Mouse (Mus musculus): ENCODE measurements around the gene Cx3cr1. TPM values are rescaled to one million over a fixed set of nuclear protein-coding genes. Genes with fewer than 3 reads are reported as not detected.

Cx3cr1 gene
- polyA plus RNA-seq, 1 experiment = 6.4 TPM

- TF ChIP-seq POLR2A (IDR thresholded peaks at IDR 0.05; ENCODE audit: borderline replicate concordance, extremely low read depth, insufficient read depth, insufficient read length, poor library complexity, severe bottlenecking) (peak; percentile 65; the same call in 1 of the 2 replicates), CTCF (IDR thresholded peaks at IDR 0.05; ENCODE audit: borderline replicate concordance, extremely low read depth, insufficient read depth, insufficient read length) (no peak)
- DNase-seq (ENCODE audit: low read depth) = peak; percentile 100
Measured at GRCm38 (mm10) chr9:119894339-119895009, 175.2 kb downstream of the Cx3cr1 start, which contains the start of gene Wdr48. Gene Wdr48 (plus strand): TSS chr9:119894878.

- no peak for TF ChIP-seq POLR2A (IDR thresholded peaks at IDR 0.05; ENCODE audit: borderline replicate concordance, extremely low read depth, insufficient read depth, insufficient read length, poor library complexity, severe bottlenecking)
- no peak for TF ChIP-seq CTCF (IDR thresholded peaks at IDR 0.05; ENCODE audit: borderline replicate concordance, extremely low read depth, insufficient read depth, insufficient read length)
- no peak for DNase-seq (ENCODE audit: low read depth)
Measured at GRCm38 (mm10) chr9:119893881-119894280, 175.8 kb downstream of the Cx3cr1 start.

- peak; percentile 78 for DNase-seq (ENCODE audit: low read depth)
- TF ChIP-seq POLR2A (IDR thresholded peaks at IDR 0.05; ENCODE audit: borderline replicate concordance, extremely low read depth, insufficient read depth, insufficient read length, poor library complexity, severe bottlenecking) (no peak), CTCF (IDR thresholded peaks at IDR 0.05; ENCODE audit: borderline replicate concordance, extremely low read depth, insufficient read depth, insufficient read length) (peak; percentile 75; the same call in 1 of the 2 replicates)
Measured at GRCm38 (mm10) chr9:119890692-119891091, 179.0 kb downstream of the Cx3cr1 start.

DNA sequence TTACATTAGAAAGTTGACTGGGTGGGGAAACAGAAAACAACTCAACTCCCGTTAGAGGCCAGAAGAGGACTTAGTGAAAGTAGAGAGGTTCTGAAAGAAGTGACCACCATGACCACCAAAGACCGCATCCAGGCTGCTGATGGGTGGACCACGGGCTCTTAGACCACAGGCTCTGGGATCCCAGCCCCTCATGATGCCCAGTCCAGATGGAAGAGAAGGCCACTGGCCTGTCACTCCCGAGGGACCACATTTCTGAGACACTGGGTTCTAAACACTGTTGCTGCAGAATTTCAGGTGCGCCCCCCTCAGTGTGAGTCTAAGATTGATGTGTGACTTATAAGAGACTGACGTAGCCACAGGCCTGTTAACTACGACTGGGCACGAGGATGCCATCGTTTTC is 180.2 kb downstream of the Cx3cr1 start:
- no peak for DNase-seq (ENCODE audit: low read depth)
- TF ChIP-seq CTCF (IDR thresholded peaks at IDR 0.05; ENCODE audit: borderline replicate concordance, extremely low read depth, insufficient read depth, insufficient read length) = no peak
- TF ChIP-seq POLR2A (IDR thresholded peaks at IDR 0.05; ENCODE audit: borderline replicate concordance, extremely low read depth, insufficient read depth, insufficient read length, poor library complexity, severe bottlenecking) = no peak

- DNase-seq (ENCODE audit: low read depth) = peak; percentile 94
- no peak for TF ChIP-seq POLR2A (IDR thresholded peaks at IDR 0.05; ENCODE audit: borderline replicate concordance, extremely low read depth, insufficient read depth, insufficient read length, poor library complexity, severe bottlenecking)
- no peak for TF ChIP-seq CTCF (IDR thresholded peaks at IDR 0.05; ENCODE audit: borderline replicate concordance, extremely low read depth, insufficient read depth, insufficient read length)
Measured at GRCm38 (mm10) chr9:119888843-119889246, 180.8 kb downstream of the Cx3cr1 start.

GRCm38 (mm10) chr9:119887144-119887901 is 182.4 kb downstream of the Cx3cr1 start:
- TF ChIP-seq POLR2A (IDR thresholded peaks at IDR 0.05; ENCODE audit: borderline replicate concordance, extremely low read depth, insufficient read depth, insufficient read length, poor library complexity, severe bottlenecking) (no peak), CTCF (IDR thresholded peaks at IDR 0.05; ENCODE audit: borderline replicate concordance, extremely low read depth, insufficient read depth, insufficient read length) (no peak)
- no peak for DNase-seq (ENCODE audit: low read depth)

DNA sequence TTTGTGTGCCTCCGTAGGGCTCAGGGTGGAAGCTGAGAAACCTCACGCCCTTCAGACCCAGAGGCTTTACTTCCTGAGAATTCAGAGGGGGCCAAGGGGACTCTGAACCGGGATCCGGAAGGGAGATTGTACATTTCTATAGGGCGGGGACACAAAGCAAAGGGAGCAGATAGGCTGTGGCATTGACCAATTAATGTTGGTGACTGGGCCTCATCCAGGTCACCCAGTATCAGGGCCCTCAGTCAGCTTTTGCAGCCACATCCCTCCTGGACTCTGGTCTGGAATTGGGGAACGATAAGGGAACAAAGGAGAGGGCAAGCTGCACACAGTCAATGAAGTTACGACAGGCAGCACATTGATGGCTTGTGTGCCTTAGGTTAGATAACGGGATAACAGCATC is 215.5 kb downstream of the Cx3cr1 start:
- no peak for TF ChIP-seq CTCF (IDR thresholded peaks at IDR 0.05; ENCODE audit: borderline replicate concordance, extremely low read depth, insufficient read depth, insufficient read length)
- no peak for TF ChIP-seq POLR2A (IDR thresholded peaks at IDR 0.05; ENCODE audit: borderline replicate concordance, extremely low read depth, insufficient read depth, insufficient read length, poor library complexity, severe bottlenecking)
- no peak for DNase-seq (ENCODE audit: low read depth)

- TF ChIP-seq CTCF (IDR thresholded peaks at IDR 0.05; ENCODE audit: borderline replicate concordance, extremely low read depth, insufficient read depth, insufficient read length) (no peak), POLR2A (IDR thresholded peaks at IDR 0.05; ENCODE audit: borderline replicate concordance, extremely low read depth, insufficient read depth, insufficient read length, poor library complexity, severe bottlenecking) (no peak)
Measured at GRCm38 (mm10) chr9:119853071-119853846, 216.4 kb downstream of the Cx3cr1 start.

DNA sequence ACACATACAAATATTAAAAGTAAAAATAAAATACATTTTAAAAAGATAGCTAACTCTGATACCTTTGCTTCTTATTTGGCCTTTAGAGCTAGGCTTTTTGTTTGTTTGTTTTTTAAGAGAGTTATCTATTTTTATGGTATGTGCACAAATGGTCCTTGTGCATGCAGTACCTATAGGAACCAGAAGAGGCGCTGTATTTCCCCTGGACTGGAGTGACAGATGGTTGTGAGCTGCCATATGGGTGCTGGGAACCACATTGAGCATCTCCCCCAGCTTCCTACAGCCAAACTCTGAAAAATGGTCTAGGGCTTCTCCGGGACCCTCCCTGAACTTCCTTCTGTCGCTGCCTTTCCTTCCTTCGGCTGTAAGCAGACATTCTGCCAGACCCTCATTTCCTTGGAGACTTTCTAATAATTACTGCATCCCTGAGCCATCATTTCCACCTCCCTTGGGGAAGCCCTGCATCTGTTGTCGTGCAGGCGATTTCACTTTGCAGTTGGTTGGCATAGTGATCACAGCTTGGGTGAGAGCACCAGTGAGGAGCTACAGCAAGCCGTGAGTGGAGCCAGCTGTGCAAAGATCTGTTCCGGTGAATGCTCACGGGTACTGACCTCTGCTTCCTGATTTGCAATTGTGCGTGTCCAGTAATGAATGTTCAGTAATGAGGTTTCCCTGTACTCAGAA is 217.2 kb downstream of the Cx3cr1 start:
- DNase-seq (ENCODE audit: low read depth) = peak; percentile 87
- TF ChIP-seq CTCF (IDR thresholded peaks at IDR 0.05; ENCODE audit: borderline replicate concordance, extremely low read depth, insufficient read depth, insufficient read length) = peak; percentile 50; the same call in 1 of the 2 replicates
- TF ChIP-seq POLR2A (IDR thresholded peaks at IDR 0.05; ENCODE audit: borderline replicate concordance, extremely low read depth, insufficient read depth, insufficient read length, poor library complexity, severe bottlenecking) = no peak

More at GRCm38 (mm10) chr9:119853071-119853846, 216.4 kb downstream of the Cx3cr1 start:
- DNase-seq (ENCODE audit: low read depth) = no peak

Other genes with a start within 250 kb of the Cx3cr1 start
- 0.18 and 0.21 TPM in 2 replicates for gene Scn11a, start 244.4 kb downstream of the Cx3cr1 start, polyA plus RNA-seq (2012; rRNA removed)
- gene Wdr48, start 175.0 kb downstream of the Cx3cr1 start, polyA plus RNA-seq (2012; rRNA removed) = 81.1 and 84.2 TPM in 2 replicates
- gene Gorasp1, start 132.3 kb downstream of the Cx3cr1 start, polyA plus RNA-seq (2012; rRNA removed) = 22.5 and 23.2 TPM in 2 replicates
- 1.1 and 2.1 TPM in 2 replicates for gene Ttc21a, start 132.3 kb downstream of the Cx3cr1 start, polyA plus RNA-seq (2012; rRNA removed)
- 3.4 and 4.9 TPM in 2 replicates for gene Csrnp1, start 85.2 kb downstream of the Cx3cr1 start, polyA plus RNA-seq (2012; rRNA removed)
- gene Xirp1, start 46.3 kb downstream of the Cx3cr1 start, polyA plus RNA-seq (2012; rRNA removed) = 0.01 TPM in 1 of 2 replicates, not detected in the other
- gene Ccr8, start 22.2 kb upstream of the Cx3cr1 start, polyA plus RNA-seq (2012; rRNA removed) = 0.08 and 0.19 TPM in 2 replicates
- gene Slc25a38, start 40.5 kb upstream of the Cx3cr1 start, polyA plus RNA-seq (2012; rRNA removed) = 29.0 and 30.3 TPM in 2 replicates
- 1,952 and 2,264 TPM in 2 replicates for gene Rpsa, start 57.8 kb upstream of the Cx3cr1 start, polyA plus RNA-seq (2012; rRNA removed)
- 0.08 and 0.35 TPM in 2 replicates for gene Mobp, start 79.8 kb upstream of the Cx3cr1 start, polyA plus RNA-seq (2012; rRNA removed)
- gene Myrip, start 231.6 kb upstream of the Cx3cr1 start, polyA plus RNA-seq (2012; rRNA removed) = 3.9 and 8.0 TPM in 2 replicates

Data from brain, embryonic 14.5 days (tissue).